33 mouse cellular contexts compared by ENCODE assay signal in genomic region chr12:75340331-75340730, GRCm38 (mm10).
"Had no signal": no experiment of that assay in that cellular context is flagged by ENCODE, and none has a peak within 500 bp of the region (broad histone marks: within the 10 kb centered on the region; RNA-seq: fewer than 3 reads in every experiment).

No protein-coding gene starts in this region.

- H3K9ac ChIP-seq: heart, embryonic 13.5 days; heart, embryonic 15.5 days; hindbrain, embryonic 12.5 days; hindbrain, embryonic 13.5 days; hindbrain, embryonic 14.5 days; hindbrain, embryonic 15.5 days; intestine, embryonic 15.5 days; kidney, embryonic 15.5 days had no signal

- H3K4me3 ChIP-seq: heart, embryonic 13.5 days; heart, embryonic 15.5 days; hindbrain, embryonic 10.5 days; hindbrain, embryonic 12.5 days; hindbrain, embryonic 13.5 days; hindbrain, embryonic 15.5 days; intestine, embryonic 15.5 days; kidney, embryonic 15.5 days; layer of hippocampus, adult 2 months; left cerebral cortex, adult 2 months had no signal

- ATAC-seq: hindbrain, embryonic 16.5 days; hindbrain, postnatal 0 days; inflammation-experienced regulatory T-cells, adult 6 months; intestine, embryonic 15.5 days; intestine, embryonic 16.5 days; intestine, postnatal 0 days had no signal

- H3K4me2 ChIP-seq: heart, embryonic 11.5 days; heart, embryonic 13.5 days; heart, embryonic 15.5 days; hindbrain, embryonic 12.5 days; hindbrain, embryonic 13.5 days; hindbrain, embryonic 14.5 days; hindbrain, embryonic 15.5 days; intestine, embryonic 15.5 days; kidney, embryonic 15.5 days had no signal

- H3K36me3 ChIP-seq: heart, embryonic 13.5 days; heart, embryonic 15.5 days; hindbrain, embryonic 10.5 days; hindbrain, embryonic 12.5 days; hindbrain, embryonic 13.5 days; hindbrain, embryonic 15.5 days; intestine, embryonic 15.5 days; kidney, embryonic 15.5 days had no signal

- DNase-seq: heart, postnatal 10 days; heart, postnatal 14 days; heart, postnatal 36 days; heart, postnatal 4 days; kidney, adult 18-20 months; kidney, adult 2 months; kidney, adult 8-10 months; kidney, adult 9 months; kidney, postnatal 10 days; kidney, postnatal 14 days; kidney, postnatal 25 days; kidney, postnatal 36 days; kidney, postnatal 4 days; layer of hippocampus, adult 9-11 months; layer of hippocampus, postnatal 36 days had no signal

- H3K27me3 ChIP-seq: heart, embryonic 13.5 days; heart, embryonic 15.5 days; hindbrain, embryonic 12.5 days; hindbrain, embryonic 13.5 days; hindbrain, embryonic 15.5 days; intestine, embryonic 15.5 days; kidney, embryonic 15.5 days had no signal

- H3K4me1 ChIP-seq: heart, embryonic 13.5 days; heart, embryonic 15.5 days; hindbrain, embryonic 10.5 days; hindbrain, embryonic 12.5 days; hindbrain, embryonic 13.5 days; hindbrain, embryonic 15.5 days; intestine, embryonic 15.5 days; kidney, embryonic 15.5 days had no signal

- H3K9me3 ChIP-seq: heart, embryonic 13.5 days; heart, embryonic 15.5 days; hindbrain, embryonic 10.5 days; hindbrain, embryonic 12.5 days; hindbrain, embryonic 13.5 days; hindbrain, embryonic 15.5 days; intestine, embryonic 15.5 days; kidney, embryonic 15.5 days had no signal

- H3K27ac ChIP-seq: heart, embryonic 13.5 days; heart, embryonic 15.5 days; hindbrain, embryonic 10.5 days; hindbrain, embryonic 12.5 days; hindbrain, embryonic 13.5 days; hindbrain, embryonic 14.5 days; hindbrain, embryonic 15.5 days; hindbrain, postnatal 0 days; intestine, embryonic 15.5 days; kidney, embryonic 15.5 days; kidney, postnatal 0 days; layer of hippocampus, adult 2 months; left cerebral cortex, adult 2 months had no signal
